In the genomic region with DNA sequence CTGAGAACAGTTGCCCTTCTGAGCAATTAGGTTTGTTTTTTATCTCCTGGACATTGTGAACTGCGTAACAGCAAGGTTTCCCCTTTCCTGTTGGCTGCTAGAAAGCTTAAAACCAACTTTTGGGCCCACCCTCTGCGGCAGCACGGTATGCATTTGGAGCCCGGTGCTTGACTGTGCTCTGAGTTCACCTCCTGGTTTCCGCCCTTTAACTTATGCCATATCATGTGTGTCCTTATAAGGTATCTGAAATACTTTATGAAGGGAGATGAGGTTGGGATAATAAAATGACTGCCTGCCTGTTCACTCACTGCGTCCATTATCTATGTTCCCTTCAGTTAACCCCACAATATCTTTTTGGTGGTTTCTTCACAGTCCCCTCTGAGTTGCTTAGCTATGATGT, we compare ENCODE assay signal across 28 mouse cellular contexts.
"Had no signal": no experiment of that assay in that cellular context is flagged by ENCODE, and none has a peak within 500 bp of the region (broad histone marks: within the 10 kb centered on the region; RNA-seq: fewer than 3 reads in every experiment).

No protein-coding gene starts in this region.

- DNase-seq: cerebellum, adult 2 months; cerebellum, adult 8-10 months; cerebellum, adult 9-10 months; cerebellum, adult 9-11 months; cerebellum, postnatal 10 days; cerebellum, postnatal 14 days; cerebellum, postnatal 36 days; embryo, embryonic 11 days; forebrain, postnatal 0 days; gastrocnemius, postnatal 10 days; gastrocnemius, postnatal 14 days; gastrocnemius, postnatal 25 days; gastrocnemius, postnatal 36 days; heart, adult 11 months; heart, adult 18-20 months; heart, adult 2 months had no signal

- H3K9ac ChIP-seq: embryonic facial prominence, embryonic 12.5 days; embryonic facial prominence, embryonic 13.5 days; embryonic facial prominence, embryonic 15.5 days; forebrain, embryonic 12.5 days; forebrain, embryonic 13.5 days; forebrain, embryonic 15.5 days; forebrain, postnatal 0 days had no signal

- H3K9me3 ChIP-seq: embryonic facial prominence, embryonic 10.5 days; embryonic facial prominence, embryonic 12.5 days; embryonic facial prominence, embryonic 13.5 days; embryonic facial prominence, embryonic 15.5 days; forebrain, embryonic 10.5 days; forebrain, embryonic 12.5 days; forebrain, embryonic 13.5 days; forebrain, embryonic 15.5 days; heart, embryonic 10.5 days had no signal

- H3K4me1 ChIP-seq: embryonic facial prominence, embryonic 10.5 days; embryonic facial prominence, embryonic 12.5 days; embryonic facial prominence, embryonic 13.5 days; embryonic facial prominence, embryonic 15.5 days; forebrain, embryonic 10.5 days; forebrain, embryonic 12.5 days; forebrain, embryonic 13.5 days; forebrain, embryonic 15.5 days; heart, embryonic 10.5 days had no signal

- H3K4me2 ChIP-seq: embryonic facial prominence, embryonic 12.5 days; embryonic facial prominence, embryonic 13.5 days; embryonic facial prominence, embryonic 15.5 days; forebrain, embryonic 12.5 days; forebrain, embryonic 13.5 days; forebrain, embryonic 15.5 days had no signal

- H3K27ac ChIP-seq: embryonic facial prominence, embryonic 10.5 days; embryonic facial prominence, embryonic 12.5 days; embryonic facial prominence, embryonic 13.5 days; embryonic facial prominence, embryonic 15.5 days; forebrain, embryonic 10.5 days; forebrain, embryonic 12.5 days; forebrain, embryonic 13.5 days; forebrain, embryonic 15.5 days; heart, adult 2 months; heart, embryonic 10.5 days had no signal

- H3K36me3 ChIP-seq: embryonic facial prominence, embryonic 10.5 days; embryonic facial prominence, embryonic 12.5 days; embryonic facial prominence, embryonic 13.5 days; embryonic facial prominence, embryonic 15.5 days; forebrain, embryonic 10.5 days; forebrain, embryonic 12.5 days; forebrain, embryonic 15.5 days; heart, embryonic 10.5 days had no signal

- ATAC-seq: forebrain, embryonic 13.5 days; forebrain, embryonic 14.5 days; forebrain, embryonic 15.5 days; forebrain, embryonic 16.5 days; forebrain, postnatal 0 days had no signal

- H3K27me3 ChIP-seq: forebrain, embryonic 15.5 days had no signal

- H3K4me3 ChIP-seq: embryonic facial prominence, embryonic 10.5 days; embryonic facial prominence, embryonic 12.5 days; embryonic facial prominence, embryonic 13.5 days; embryonic facial prominence, embryonic 15.5 days; erythroblast, embryonic 14.5 days; forebrain, embryonic 10.5 days; forebrain, embryonic 12.5 days; forebrain, embryonic 13.5 days; forebrain, embryonic 15.5 days; heart, adult 2 months; heart, embryonic 10.5 days had no signal
